Mouse (Mus musculus): Measurements from ENCODE around the gene Ell.

DNA sequence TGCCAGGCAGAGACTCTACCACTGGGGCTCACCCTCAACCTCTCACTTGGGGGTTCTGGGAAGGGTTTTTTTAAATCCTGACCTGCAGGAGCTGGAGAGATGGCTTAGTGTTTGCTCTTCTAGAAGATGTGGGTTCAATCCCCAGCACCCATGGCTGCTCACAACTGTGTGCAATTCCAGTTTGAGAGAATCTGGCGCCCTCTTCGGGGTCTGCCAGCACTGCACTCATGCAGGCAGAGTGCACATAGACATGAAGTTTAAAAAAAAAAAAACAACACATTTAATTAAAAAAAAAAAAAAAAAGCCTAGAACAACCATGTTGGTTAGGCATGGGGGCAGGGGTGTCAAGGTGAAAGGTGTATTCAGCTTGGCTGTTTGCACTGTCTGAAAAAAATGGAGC lies 8.9 kb upstream of the Ell start:
- TF ChIP-seq CTCF (IDR thresholded peaks at IDR 0.05; ENCODE audit: low read depth, low read length) = peak; percentile 14; the same call in 1 of the 2 replicates
- no peak for TF ChIP-seq POLR2A (IDR thresholded peaks at IDR 0.05; ENCODE audit: extremely low read depth, insufficient read depth, low read length)

Data from liver, adult 2 months (tissue).